Mouse (Mus musculus): ENCODE results near the gene Rtn1. TPM values are rescaled to one million over a fixed set of nuclear protein-coding genes. Genes with fewer than 3 reads are reported as not detected.

Rtn1 gene
- polyA plus RNA-seq, 1 experiment from 2014 or later = 84.3 TPM

GRCm38 (mm10) chr12:72223557-72224102 lies 185.2 kb downstream of the Rtn1 start:
- H3K4me3 ChIP-seq (ENCODE audit: low read depth, low read length) = no peak overlapping the region
- no peaks in the 10 kb centered on the region for H3K27me3 ChIP-seq (replicated peaks; ENCODE audit: control insufficient read depth, insufficient read depth, low read length)
- ATAC-seq (replicated peaks; ENCODE audit: low FRiP score, low TSS enrichment, low read depth) (no peak), DNase-seq (ENCODE audit: low spot score) (no peak)
- H3K27ac ChIP-seq (ENCODE audit: low read depth) = no peak overlapping the region
- WGBS = 90% methylated on average over 16 of the region's 16 CpGs
- no peaks in the 10 kb centered on the region for H3K9me3 ChIP-seq (ENCODE audit: control insufficient read depth, low read length)
- no peaks in the 10 kb centered on the region for H3K36me3 ChIP-seq (ENCODE audit: control insufficient read depth, insufficient read depth, low read length)
- H3K4me1 ChIP-seq (replicated peaks; ENCODE audit: control insufficient read depth, insufficient read depth, low read length) = no peaks in the 10 kb centered on the region
- no peak overlapping the region for H3K4me2 ChIP-seq (ENCODE audit: low read length)
- no peak overlapping the region for H3K9ac ChIP-seq (ENCODE audit: low read length)

DNA sequence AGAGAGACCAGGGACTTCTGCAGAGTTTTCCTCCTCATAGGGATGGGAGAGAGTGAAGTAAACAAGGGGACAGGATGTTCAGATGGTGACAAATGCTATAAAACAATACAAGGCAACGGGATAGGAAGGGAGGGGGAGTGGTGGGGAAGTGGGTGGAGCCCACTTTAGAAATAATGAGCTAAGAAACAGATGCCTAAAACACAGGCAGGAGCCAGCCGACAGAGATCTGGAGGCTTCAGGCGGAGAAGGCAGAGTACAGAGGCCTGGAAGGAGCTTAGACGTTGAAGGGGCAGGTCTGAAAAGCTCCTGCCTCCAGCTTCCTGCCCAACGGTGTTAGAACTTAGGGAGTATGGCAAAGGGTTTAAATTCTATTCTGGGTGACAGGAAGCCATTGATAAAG lies 195.3 kb downstream of the Rtn1 start:
- Histone ChIP-seq H3K4me2 (ENCODE audit: low read length) (no peak overlapping the region), H3K9me3 (ENCODE audit: control insufficient read depth, low read length) (no peaks in the 10 kb centered on the region), H3K4me3 (ENCODE audit: low read depth, low read length) (no peak overlapping the region), H3K27ac (ENCODE audit: low read depth) (no peak overlapping the region), H3K36me3 (ENCODE audit: control insufficient read depth, insufficient read depth, low read length) (no peaks in the 10 kb centered on the region), H3K27me3 (replicated peaks; ENCODE audit: control insufficient read depth, insufficient read depth, low read length) (no peaks in the 10 kb centered on the region), H3K9ac (ENCODE audit: low read length) (no peak overlapping the region), H3K4me1 (replicated peaks; ENCODE audit: control insufficient read depth, insufficient read depth, low read length) (no peaks in the 10 kb centered on the region)
- DNase-seq (ENCODE audit: low spot score) (no peak), ATAC-seq (replicated peaks; ENCODE audit: low FRiP score, low TSS enrichment, low read depth) (no peak)
- WGBS = 34% methylated on average over 5 of the region's 5 CpGs

DNA sequence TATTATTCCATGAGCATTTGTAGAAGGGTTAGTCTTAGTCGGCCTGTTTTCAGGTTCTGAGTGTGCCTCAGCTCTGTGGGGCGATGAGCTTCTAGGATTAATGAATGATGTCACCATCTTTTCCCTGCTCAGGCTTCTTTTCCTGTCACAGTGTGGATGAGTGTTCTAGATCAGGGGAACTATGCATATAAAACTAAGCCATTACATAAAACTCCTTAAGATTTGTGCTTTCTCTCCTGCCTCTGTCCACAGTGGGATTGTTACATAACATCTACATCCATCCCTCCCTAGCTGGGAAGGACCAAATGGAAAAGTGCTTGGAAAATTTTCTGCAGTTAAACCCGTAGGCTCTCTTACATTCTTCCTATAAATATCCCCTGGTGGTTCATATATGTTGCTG lies 208.0 kb downstream of the Rtn1 start:
- DNase-seq (ENCODE audit: low spot score) = no peak
- WGBS = 89% methylated on average over 3 of the region's 3 CpGs
- no peak overlapping the region for H3K4me2 ChIP-seq (ENCODE audit: low read length)

DNA sequence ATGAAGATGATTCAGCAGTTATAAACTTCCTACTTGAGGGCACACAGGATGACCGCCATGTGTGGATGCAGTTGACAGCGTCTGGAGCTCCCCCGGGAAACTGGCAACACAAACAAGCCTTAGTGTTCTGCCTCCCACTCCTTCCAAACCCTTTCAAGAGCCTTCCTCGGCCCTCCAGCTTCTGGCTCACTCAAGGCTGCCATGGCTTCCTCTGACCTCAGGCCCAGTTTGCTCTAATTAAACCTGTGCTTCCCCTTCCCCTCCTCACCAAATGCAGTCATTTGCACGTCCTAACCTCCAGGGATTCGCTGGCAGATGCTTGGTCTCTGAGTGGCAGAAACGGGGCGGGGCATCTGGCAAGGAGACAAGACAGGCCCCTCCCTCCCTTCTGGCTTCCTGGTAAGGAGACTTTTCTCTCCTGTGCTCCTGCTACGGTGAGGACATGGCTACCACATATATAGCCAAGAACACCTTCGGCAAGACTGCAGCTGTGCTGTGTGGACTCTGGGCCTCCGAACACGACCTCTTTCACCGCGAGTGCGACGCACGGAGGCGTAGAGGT lies 210.8 kb downstream of the Rtn1 start:
- no peaks in the 10 kb centered on the region for H3K9me3 ChIP-seq (ENCODE audit: control insufficient read depth, low read length)
- no peaks in the 10 kb centered on the region for H3K27me3 ChIP-seq (replicated peaks; ENCODE audit: control insufficient read depth, insufficient read depth, low read length)
- 52% methylated on average over 18 of the region's 18 CpGs for WGBS
- H3K4me2 ChIP-seq (ENCODE audit: low read length) = no peak overlapping the region
- no peak for ATAC-seq (replicated peaks; ENCODE audit: low FRiP score, low TSS enrichment, low read depth)
- no peak overlapping the region for H3K4me3 ChIP-seq (ENCODE audit: low read depth, low read length)
- peak; percentile 60 for DNase-seq (ENCODE audit: low spot score)
- no peaks in the 10 kb centered on the region for H3K36me3 ChIP-seq (ENCODE audit: control insufficient read depth, insufficient read depth, low read length)
- H3K9ac ChIP-seq (ENCODE audit: low read length) = no peak overlapping the region
- H3K4me1 ChIP-seq (replicated peaks; ENCODE audit: control insufficient read depth, insufficient read depth, low read length) = no peaks in the 10 kb centered on the region
- H3K27ac ChIP-seq (ENCODE audit: low read depth) = no peak overlapping the region

More for the DNA sequence above, 208.0 kb downstream of the Rtn1 start:
- no peak for ATAC-seq (replicated peaks; ENCODE audit: low FRiP score, low TSS enrichment, low read depth)
- Histone ChIP-seq H3K9me3 (ENCODE audit: control insufficient read depth, low read length) (no peaks in the 10 kb centered on the region), H3K27ac (ENCODE audit: low read depth) (no peak overlapping the region), H3K9ac (ENCODE audit: low read length) (no peak overlapping the region), H3K4me3 (ENCODE audit: low read depth, low read length) (no peak overlapping the region), H3K36me3 (ENCODE audit: control insufficient read depth, insufficient read depth, low read length) (no peaks in the 10 kb centered on the region), H3K4me1 (replicated peaks; ENCODE audit: control insufficient read depth, insufficient read depth, low read length) (no peaks in the 10 kb centered on the region), H3K27me3 (replicated peaks; ENCODE audit: control insufficient read depth, insufficient read depth, low read length) (no peaks in the 10 kb centered on the region)

GRCm38 (mm10) chr12:72197434-72197833 lies 211.4 kb downstream of the Rtn1 start:
- no peaks in the 10 kb centered on the region for H3K36me3 ChIP-seq (ENCODE audit: control insufficient read depth, insufficient read depth, low read length)
- H3K4me1 ChIP-seq (replicated peaks; ENCODE audit: control insufficient read depth, insufficient read depth, low read length) = no peaks in the 10 kb centered on the region
- 61% methylated on average over 7 of the region's 7 CpGs for WGBS
- DNase-seq (ENCODE audit: low spot score) (no peak), ATAC-seq (replicated peaks; ENCODE audit: low FRiP score, low TSS enrichment, low read depth) (no peak)
- no peaks in the 10 kb centered on the region for H3K27me3 ChIP-seq (replicated peaks; ENCODE audit: control insufficient read depth, insufficient read depth, low read length)
- no peak overlapping the region for H3K27ac ChIP-seq (ENCODE audit: low read depth)
- H3K9me3 ChIP-seq (ENCODE audit: control insufficient read depth, low read length) = no peaks in the 10 kb centered on the region
- H3K4me2 ChIP-seq (ENCODE audit: low read length) = no peak overlapping the region
- H3K9ac ChIP-seq (ENCODE audit: low read length) = no peak overlapping the region
- no peak overlapping the region for H3K4me3 ChIP-seq (ENCODE audit: low read depth, low read length)

- Histone ChIP-seq H3K9ac (ENCODE audit: low read length) (no peak within 1 kb of the TSS), H3K27me3 (replicated peaks; ENCODE audit: control insufficient read depth, insufficient read depth, low read length) (no peaks in the 10 kb centered on the region), H3K4me2 (ENCODE audit: low read length) (no peak within 1 kb of the TSS), H3K27ac (ENCODE audit: low read depth) (no peak within 1 kb of the TSS), H3K4me1 (replicated peaks; ENCODE audit: control insufficient read depth, insufficient read depth, low read length) (no peaks in the 10 kb centered on the region), H3K4me3 (ENCODE audit: low read depth, low read length) (no peak within 1 kb of the TSS), H3K9me3 (ENCODE audit: control insufficient read depth, low read length) (no peaks in the 10 kb centered on the region), H3K36me3 (ENCODE audit: control insufficient read depth, insufficient read depth, low read length) (no peaks in the 10 kb centered on the region)
- 80% methylated on average over 12 of the region's 12 CpGs for WGBS
- no peak for DNase-seq (ENCODE audit: low spot score)
- ATAC-seq (replicated peaks; ENCODE audit: low FRiP score, low TSS enrichment, low read depth) = no peak
Observed at GRCm38 (mm10) chr12:72184929-72185328, 223.9 kb downstream of the Rtn1 start, which contains the start of gene Ccdc175. Ccdc175 (minus strand) TSS chr12:72185029.

DNA sequence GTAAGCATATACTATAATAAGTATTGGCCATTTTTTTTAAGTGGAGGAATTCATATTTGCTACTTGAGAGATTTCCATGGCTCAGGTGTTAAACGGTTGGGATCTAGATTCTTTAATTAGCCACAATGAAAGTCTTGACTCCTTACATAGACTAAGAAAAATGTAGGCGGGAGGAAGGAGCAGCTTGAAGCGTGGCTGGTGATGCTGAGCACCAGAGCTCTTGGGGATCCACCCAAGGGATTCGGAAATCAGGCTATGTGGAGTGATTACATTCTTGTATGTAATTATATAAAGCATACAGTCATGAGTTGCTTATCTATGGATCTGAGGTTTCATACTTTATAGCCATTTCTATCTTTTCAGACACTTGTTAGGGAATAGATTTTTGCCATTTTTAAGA lies 229.3 kb downstream of the Rtn1 start:
- Histone ChIP-seq H3K4me3 (ENCODE audit: low read depth, low read length) (no peak overlapping the region), H3K4me2 (ENCODE audit: low read length) (no peak overlapping the region), H3K27ac (ENCODE audit: low read depth) (no peak overlapping the region), H3K36me3 (ENCODE audit: control insufficient read depth, insufficient read depth, low read length) (no peaks in the 10 kb centered on the region), H3K9me3 (ENCODE audit: control insufficient read depth, low read length) (no peaks in the 10 kb centered on the region), H3K9ac (ENCODE audit: low read length) (no peak overlapping the region), H3K4me1 (replicated peaks; ENCODE audit: control insufficient read depth, insufficient read depth, low read length) (no peaks in the 10 kb centered on the region), H3K27me3 (replicated peaks; ENCODE audit: control insufficient read depth, insufficient read depth, low read length) (no peaks in the 10 kb centered on the region)
- ATAC-seq (replicated peaks; ENCODE audit: low FRiP score, low TSS enrichment, low read depth) = no peak
- no peak for DNase-seq (ENCODE audit: low spot score)
- WGBS = 72% methylated on average over 4 of the region's 4 CpGs

- WGBS = 86% methylated on average over 3 of the region's 3 CpGs
- no peak overlapping the region for H3K9ac ChIP-seq (ENCODE audit: low read length)
- H3K27ac ChIP-seq (ENCODE audit: low read depth) = no peak overlapping the region
- H3K4me2 ChIP-seq (ENCODE audit: low read length) = no peak overlapping the region
- H3K9me3 ChIP-seq (ENCODE audit: control insufficient read depth, low read length) = no peaks in the 10 kb centered on the region
- no peak for DNase-seq (ENCODE audit: low spot score)
- no peak for ATAC-seq (replicated peaks; ENCODE audit: low FRiP score, low TSS enrichment, low read depth)
- no peaks in the 10 kb centered on the region for H3K36me3 ChIP-seq (ENCODE audit: control insufficient read depth, insufficient read depth, low read length)
- H3K4me1 ChIP-seq (replicated peaks; ENCODE audit: control insufficient read depth, insufficient read depth, low read length) = no peaks in the 10 kb centered on the region
- H3K27me3 ChIP-seq (replicated peaks; ENCODE audit: control insufficient read depth, insufficient read depth, low read length) = no peaks in the 10 kb centered on the region
- H3K4me3 ChIP-seq (ENCODE audit: low read depth, low read length) = no peak overlapping the region
Observed at GRCm38 (mm10) chr12:72178322-72178721, 230.5 kb downstream of the Rtn1 start.

All from intestine, embryonic 14.5 days (tissue).